Mouse (Mus musculus) retina, postnatal 1 day (tissue): ENCODE results near the gene Agap2.

Experiments
- DNase-seq: peaks from one replicate; pipeline ENCODE4 v3.0.0-alpha.2; 2012

Gene Agap2

DNA sequence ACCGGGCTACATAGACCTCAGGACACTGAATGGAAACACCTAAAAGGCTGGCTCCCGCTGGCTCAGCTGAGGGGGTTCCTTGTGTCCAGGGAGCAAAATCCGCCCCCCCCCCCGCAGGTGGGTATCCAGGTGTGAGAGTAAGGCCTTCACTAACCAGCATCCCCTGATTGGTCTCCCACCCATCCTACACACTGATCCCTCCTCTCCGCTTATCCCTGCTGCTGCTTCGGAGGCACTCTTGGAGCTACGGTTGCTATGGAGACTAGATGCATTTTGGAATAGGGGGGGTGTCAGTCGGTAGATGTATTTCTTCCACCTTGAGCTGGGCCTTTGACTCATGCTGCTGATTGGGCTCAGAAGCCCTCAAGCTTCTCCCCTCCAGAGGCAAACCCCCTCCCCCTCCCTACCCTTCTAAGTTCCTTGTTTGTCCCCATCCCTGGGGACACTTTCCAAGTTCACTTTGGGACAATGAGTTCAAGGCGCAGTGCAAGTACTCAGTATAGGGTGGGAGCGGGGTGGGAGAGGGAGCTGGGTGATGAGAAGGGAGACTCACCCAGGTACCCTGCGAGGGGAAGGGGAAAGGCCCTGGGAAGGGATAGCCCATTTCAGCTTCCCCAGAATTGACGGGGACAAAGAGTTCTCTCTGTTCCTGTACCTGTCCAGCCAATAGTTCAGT lies 3.1 kb downstream of the Agap2 start:
- peak; percentile 56 for DNase-seq

DNA sequence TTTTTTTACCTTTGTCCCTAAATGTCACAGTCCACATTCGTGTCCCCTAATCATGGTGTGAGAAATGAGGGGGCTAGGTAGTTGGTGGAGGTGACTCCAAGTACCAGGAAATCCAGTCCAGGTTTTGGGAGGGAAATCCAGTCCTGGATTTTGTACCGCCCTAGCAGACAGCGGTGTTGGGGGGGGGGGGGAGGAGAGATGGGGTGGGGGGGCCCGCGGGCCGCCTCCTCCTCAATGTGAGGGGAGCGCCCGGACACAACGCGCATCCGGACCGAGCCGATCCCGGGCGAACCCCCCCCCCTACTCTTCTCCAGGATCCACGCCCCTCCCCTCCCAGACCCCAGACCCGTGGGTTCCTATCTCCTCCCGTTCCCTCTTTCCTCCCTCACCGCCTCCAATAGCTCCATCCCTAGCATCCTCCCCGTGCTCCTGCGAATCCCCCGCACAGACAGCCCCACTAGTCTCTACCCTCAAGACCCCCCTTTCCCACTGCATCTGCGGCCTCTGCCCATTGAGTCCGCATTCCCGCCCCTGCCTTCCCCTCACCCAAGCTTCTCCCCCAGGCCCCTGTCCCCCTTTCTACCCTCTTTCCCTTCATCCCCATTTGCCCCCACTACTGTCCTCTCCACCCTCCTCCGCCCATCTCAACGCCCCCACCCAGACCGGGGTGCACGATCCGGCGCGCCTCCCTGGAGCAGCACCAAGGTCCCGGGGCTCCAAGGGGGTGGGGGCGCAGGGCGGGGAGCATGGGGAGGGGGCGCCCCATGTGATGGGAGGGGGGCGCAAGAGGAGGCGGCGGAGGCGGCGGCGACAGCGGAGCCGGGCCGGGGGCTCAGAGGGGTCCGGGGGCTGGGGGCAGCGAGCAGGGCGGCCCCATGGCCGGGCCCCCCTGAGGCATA lies 3.8 kb downstream of the Agap2 start:
- DNase-seq = peak; percentile 81

- DNase-seq = peak; percentile 58
Measured at GRCm38 (mm10) chr10:127079665-127080391, 4.7 kb downstream of the Agap2 start.

DNA sequence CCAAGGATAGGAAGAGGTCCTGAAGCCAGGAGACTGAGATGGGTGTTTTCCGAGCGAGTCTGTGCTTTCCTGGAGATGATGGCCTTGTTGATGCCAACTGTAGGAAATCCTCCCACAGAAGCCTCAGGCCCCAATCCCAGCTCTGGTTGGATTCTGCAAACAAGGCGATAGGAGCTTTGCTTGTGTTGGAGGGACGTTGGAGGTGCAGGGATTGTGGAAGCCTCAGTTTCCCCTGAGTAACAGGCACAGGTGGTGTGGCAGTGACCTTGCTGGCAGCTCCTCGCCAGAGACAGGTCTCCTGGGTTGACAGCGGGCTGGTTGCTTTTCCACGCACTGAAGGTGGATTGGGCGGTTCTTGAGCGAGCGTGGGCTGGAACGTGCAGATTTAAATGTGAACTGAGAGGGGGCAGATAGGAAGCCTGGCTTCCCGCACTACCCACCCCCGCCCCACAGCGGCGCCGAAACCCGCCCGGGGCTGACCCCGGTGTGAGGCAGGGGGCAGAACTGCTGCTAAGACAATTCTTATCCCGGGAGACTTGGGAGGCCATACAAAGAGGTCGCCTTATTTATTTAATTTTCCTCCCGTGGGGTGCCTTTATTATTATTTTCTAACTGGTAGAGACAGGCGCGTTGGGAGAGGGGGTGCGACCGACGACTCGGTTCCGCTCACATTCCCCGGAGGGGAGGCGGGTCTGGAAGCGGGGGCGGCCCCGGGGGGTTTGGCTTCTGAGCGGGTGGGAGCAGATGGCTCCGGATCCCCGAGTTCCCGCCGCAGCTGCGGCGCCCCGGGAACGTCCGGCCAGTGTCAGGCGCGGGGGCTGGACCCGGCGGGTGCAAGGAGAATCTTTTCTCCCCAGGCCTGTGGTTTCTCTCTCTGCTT lies 6.1 kb downstream of the Agap2 start:
- DNase-seq = peak; percentile 27

DNA sequence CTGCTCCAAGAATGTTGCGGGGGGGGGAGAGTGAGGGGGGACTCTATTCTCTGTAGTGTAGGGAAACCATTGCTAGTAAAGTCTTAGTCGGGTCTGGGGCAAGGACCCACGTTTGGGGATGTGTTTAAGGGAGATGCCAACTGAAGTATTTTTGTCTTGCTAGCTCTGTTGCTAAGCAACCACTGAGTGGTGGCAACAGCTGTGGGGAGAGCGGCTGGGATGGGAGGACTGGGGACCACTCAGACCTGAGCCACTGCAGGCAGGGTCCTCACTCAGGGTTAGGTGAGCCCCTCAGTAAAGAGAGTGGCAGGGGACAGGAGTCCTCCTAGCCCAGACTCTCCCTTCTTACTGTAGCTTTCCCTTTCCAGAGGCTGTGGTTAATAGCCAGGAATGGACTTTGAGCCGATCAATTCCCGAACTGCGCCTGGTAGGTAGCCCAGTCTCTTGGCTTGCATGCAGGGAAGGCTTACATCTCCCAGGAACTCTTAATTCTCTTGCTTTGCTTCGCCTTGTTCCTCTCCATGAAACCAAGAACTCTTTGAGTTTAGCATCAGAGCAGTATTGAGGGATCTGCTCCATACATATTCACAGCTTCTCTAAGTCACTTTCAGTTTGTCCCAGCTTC lies 7.0 kb downstream of the Agap2 start:
- DNase-seq = peak; percentile 73

DNA sequence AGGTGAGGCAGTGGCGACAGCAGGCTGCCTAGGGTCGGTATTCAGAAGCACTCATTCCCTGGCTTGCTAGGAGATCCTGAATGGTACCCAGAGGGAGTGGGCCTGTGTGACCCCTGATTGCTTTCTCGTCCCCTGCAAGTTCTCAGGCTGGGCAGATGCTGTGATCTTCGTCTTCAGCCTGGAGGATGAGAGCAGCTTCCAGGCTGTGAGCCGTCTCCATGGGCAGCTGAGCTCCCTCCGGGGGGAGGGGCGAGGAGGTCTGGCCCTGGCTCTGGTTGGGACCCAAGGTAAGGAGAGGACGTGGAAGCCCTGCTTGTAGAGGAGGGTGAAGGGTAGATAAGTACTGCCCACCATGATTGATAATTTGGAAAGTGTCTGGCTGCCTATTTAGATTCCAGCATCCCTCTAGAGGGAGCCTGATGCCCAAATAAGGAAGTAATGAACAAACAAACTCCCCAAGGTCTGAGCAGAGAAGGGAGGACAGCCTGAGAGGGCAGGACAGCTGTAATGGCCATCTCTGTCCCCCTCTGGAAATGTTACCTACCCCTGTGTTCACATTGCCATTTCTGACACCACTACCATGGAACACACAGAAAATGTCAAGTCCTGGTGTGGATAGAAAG lies 8.3 kb downstream of the Agap2 start:
- DNase-seq = no peak

DNA sequence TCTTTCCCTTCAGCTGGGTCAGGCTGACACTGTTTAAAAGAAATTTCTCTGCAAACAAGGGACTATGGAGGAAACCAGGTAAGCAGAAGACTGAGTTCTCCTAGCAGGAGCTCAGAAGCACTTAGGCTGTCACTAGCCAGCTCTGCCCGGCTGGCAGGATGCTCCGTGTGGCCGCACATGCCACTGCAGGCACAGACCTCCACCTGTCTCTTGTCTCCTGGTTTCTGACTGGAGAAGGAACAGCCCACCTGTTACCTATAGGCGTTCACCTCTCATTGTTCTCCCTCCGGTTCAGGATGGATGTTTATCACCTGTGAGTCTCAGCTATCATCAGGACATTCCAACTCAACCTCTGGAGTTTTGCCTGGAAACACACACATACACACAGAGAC lies 8.8 kb downstream of the Agap2 start:
- no peak for DNase-seq

DNA sequence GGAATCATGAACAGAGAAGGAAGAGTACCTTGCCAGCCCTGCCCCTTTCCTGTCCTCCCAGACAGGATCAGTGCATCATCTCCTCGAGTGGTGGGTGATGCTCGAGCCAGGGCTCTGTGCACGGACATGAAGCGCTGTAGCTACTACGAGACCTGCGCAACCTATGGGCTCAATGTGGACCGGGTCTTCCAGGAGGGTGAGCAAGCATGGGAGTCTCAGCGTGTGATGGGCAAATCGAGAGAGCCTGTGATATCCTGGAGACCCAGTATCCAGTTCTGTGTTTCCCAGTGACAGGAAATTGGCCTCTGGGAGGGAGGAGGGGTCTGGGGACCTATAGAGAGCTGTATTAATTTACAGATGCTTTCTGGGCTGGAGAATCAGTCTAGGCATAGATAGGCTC lies 10.0 kb downstream of the Agap2 start:
- DNase-seq = no peak

DNA sequence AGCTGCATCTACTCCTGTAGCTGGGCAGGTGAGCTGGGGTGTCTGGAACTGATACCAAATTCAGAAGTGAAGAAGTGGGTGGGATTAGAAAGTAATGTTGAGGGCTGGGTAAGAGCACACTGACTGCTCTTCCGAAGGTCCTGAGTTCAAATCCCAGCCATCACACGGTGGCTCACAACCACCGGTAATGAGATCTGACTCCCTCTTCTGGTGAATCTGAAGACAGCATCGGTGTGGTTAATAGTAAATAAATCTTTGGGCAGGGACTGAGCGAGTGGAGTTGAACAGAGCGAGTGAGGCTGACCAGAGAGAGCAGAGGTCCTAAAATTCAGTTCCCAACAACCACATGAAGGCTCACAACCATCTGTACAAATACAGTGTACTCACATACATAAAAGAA lies 10.5 kb downstream of the Agap2 start:
- DNase-seq = no peak

DNA sequence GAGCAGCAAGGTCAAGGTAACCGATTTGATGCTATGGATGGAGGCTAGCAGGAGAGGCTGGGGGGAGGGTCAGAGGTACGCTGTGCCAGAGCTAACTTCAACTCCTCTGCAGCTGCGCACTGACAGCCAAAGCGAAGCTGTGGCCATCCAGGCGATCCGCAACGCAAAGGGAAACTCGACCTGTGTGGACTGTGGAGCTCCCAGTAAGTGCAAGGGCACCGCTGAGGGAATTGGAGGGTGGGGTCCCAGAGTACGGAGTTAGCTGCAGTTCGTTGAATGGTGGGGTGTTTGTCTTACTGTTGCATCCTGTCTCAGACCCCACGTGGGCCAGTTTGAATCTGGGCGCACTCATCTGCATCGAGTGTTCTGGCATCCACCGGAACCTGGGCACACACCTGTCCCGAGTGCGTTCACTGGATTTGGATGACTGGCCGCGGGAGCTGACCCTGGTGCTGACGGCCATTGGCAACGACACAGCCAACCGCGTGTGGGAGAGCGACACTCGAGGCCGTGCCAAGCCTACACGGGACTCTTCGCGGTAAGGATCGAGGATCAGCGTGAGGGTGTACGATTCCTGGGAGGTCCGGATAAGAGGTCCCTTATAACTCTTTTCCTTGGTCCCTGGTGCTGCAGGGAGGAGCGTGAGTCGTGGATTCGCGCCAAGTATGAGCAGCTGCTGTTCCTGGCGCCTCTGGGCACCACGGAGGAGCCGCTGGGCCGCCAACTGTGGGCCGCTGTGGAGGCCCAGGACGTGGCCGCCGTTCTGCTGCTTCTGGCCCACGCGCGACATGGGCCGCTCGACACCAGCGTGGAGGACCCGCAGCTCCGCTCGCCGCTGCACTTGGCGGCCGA lies 15.7 kb downstream of the Agap2 start:
- DNase-seq = peak; percentile 62

DNA sequence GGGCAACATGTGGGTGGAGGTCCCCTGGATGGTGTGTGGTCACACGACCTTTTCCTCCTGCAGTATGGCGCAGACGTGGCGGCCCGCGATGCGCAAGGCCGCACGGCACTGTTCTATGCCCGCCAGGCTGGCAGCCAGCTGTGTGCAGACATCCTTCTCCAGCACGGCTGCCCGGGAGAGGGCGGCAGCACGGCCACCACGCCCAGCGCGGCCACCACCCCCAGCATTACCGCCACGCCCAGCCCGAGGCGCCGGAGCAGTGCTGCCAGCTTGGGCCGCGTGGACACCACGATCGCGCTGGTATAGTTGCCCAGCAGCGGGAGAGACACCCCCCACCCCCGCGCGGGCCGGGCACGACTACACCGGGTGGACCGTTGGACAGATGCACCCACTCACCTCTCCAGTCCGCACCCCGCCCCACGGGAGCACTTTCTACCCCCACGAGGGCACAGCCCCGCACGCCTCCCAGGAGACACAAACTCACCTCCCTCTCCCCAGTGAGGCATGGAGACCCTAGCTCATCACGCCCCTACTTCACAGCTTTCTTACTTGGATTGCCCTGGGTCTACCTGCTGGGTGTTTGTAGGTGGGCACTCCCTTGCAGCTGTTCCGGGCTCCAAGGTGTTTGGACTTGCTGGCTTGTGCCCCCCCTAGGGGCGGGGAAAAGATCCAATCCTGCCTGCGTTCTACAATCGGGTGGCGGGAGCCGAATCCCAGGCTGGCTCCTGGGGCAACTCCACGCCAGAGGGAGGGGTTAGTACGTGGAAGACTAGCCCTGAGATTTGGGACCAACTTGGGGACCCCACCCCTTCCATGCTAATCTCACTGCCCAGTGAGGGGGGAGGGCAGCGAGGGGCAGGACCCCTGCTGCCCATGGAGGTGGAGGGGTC lies 16.7 kb downstream of the Agap2 start:
- DNase-seq = peak; percentile 67

DNA sequence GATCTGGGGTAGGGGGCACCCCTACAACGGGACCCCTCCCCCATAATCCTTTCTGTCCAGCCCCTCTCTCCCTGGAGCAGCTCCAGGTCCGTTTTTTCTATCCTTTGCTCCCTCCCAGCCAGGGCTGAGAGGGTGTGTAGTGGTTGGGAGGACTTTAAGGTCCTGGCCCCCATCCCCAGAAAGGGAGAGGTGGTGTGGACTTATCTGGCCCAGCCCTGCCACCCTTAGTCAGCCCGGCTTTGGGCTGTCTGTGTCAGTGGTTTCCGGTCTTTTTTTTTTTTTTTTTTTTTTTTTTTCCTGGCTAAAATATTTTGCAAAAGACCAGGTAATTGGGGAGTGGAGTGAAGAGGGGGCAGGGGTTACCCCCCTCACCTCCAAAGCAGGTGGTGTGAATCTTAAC lies 17.7 kb downstream of the Agap2 start:
- no peak for DNase-seq

GRCm38 (mm10) chr10:127094382-127094802 lies 19.3 kb downstream of the Agap2 start:
- DNase-seq = no peak

DNA sequence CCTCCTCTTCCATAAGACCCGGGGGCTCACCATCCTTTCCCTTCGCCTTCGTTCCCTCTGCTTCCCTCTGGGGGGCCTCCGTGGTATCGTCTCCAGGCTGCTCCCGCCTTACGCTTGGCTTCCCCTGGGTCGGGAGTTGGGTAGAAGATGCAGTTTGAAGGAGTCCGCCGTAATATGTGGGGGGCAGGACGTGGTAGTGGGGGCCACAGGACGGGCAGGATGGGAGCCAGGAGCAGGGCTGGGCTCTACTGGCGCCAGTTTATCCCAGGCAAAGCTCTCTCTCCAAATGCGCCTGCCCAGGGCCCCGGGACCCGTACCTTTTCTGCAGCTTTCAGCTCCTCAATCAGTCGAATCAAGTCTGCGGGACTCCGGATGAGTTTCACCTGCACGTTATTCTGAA lies 23.4 kb downstream of the Agap2 start:
- no peak for DNase-seq

DNA sequence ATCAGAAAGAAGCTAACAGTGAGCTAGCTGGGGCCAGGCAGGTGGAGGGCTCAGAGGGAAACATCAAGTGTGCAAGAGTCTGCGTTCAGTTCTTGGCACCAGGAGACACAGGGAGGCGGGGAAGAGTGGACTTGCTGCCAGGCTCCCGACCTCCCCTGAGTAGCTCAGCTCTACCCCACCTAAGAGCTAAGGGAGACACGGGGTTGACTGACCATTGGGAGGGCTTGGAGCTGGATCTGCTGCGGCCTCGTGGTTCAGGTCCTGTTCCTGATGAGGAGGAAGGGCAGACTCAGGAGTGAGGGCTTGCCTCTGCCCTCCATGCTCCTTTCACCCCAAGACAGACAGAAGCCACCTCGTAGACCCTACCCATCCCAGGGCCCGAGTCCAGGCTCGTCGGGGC lies 24.1 kb downstream of the Agap2 start:
- DNase-seq = no peak

DNA sequence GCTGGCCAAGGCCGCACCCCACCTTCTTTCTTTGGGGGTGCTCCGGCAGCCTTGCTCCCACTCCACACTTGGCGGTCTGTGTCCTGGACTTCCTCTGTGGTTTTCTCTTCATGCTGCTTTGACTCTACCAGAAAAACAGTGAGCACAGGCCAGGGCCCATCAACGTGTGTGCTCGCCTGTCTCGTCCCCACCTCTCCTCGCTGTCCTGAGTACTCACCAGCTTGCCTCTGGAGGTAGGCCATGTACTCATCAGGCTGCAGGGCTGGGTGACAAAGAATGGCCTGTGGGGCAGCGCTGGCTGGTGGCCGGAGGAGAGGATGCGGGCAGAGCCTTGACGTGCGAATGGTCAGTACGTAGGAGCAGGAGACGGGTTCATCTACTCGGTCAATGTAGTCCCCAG lies 24.8 kb downstream of the Agap2 start:
- no peak for DNase-seq

- no peak for DNase-seq
Measured at GRCm38 (mm10) chr10:127100414-127100813, 25.3 kb downstream of the Agap2 start.

GRCm38 (mm10) chr10:127101151-127101550 lies 26.1 kb downstream of the Agap2 start:
- DNase-seq = no peak

- DNase-seq = no peak
Measured at GRCm38 (mm10) chr10:127103631-127104030, 28.5 kb downstream of the Agap2 start.
